Comparison of ENCODE assay signal across 40 mouse cellular contexts in the genomic region with DNA sequence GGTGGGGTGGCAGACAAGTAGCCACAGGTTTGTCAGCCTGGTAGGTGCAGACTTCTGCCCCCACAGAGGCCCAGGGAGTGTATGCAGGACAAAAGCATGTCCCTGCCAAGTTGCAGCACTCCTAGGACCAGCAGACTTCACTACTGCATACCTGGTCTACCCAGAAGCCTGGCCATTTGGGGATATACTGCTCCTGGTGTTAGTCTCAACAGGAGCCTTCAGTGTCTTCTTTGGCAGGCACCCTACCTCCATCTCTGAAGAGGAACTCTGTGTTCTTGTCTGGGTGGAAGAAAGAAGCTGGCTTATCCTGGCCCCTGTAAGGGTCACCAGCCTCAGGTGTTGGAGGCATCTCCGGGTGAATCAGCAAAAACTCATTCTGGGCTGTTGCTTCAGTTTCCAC. TPM values are rescaled to one million over a fixed set of nuclear protein-coding genes. Genes with fewer than 3 reads are reported as not detected.
"Had no signal": no experiment of that assay in that cellular context is flagged by ENCODE, and none has a peak within 500 bp of the region (broad histone marks: within the 10 kb centered on the region; RNA-seq: fewer than 3 reads in every experiment).

No protein-coding gene starts in this region.

- H3K9ac ChIP-seq: heart, embryonic 12.5 days; hindbrain, embryonic 13.5 days; hindbrain, embryonic 15.5 days; kidney, embryonic 15.5 days; limb, embryonic 13.5 days; limb, embryonic 15.5 days; liver, embryonic 12.5 days; liver, embryonic 14.5 days had no signal

- H3K36me3 ChIP-seq: heart, embryonic 12.5 days; hindbrain, embryonic 13.5 days; hindbrain, embryonic 15.5 days; kidney, embryonic 15.5 days; limb, embryonic 13.5 days; limb, embryonic 15.5 days; liver, embryonic 12.5 days had no signal

- H3K27me3 ChIP-seq: heart, embryonic 12.5 days; hindbrain, embryonic 13.5 days; hindbrain, embryonic 15.5 days; kidney, embryonic 15.5 days; limb, embryonic 13.5 days; limb, embryonic 15.5 days had no signal

- H3K4me3 ChIP-seq: heart, embryonic 12.5 days; hindbrain, embryonic 13.5 days; hindbrain, embryonic 15.5 days; kidney, embryonic 15.5 days; limb, embryonic 13.5 days; limb, embryonic 15.5 days; liver, embryonic 12.5 days had no signal

- H3K27ac ChIP-seq: hindbrain, embryonic 13.5 days; hindbrain, embryonic 15.5 days; hindbrain, postnatal 0 days; kidney, embryonic 15.5 days; kidney, postnatal 0 days; limb, embryonic 13.5 days; limb, embryonic 15.5 days; liver, embryonic 12.5 days; liver, embryonic 14.5 days had no signal

- ATAC-seq: hindbrain, postnatal 0 days; intestine, embryonic 16.5 days; liver, embryonic 12.5 days had no signal

- DNase-seq: gastrocnemius, postnatal 14 days; heart, adult 18-20 months; heart, postnatal 10 days; heart, postnatal 36 days; kidney, adult 11 months; kidney, adult 2 months; kidney, adult 9 months; kidney, postnatal 14 days; kidney, postnatal 36 days; layer of hippocampus, adult 9-11 months; layer of hippocampus, postnatal 36 days; left cerebral cortex, postnatal 4 days had no signal

- H3K4me2 ChIP-seq: heart, embryonic 12.5 days; hindbrain, embryonic 13.5 days; hindbrain, embryonic 15.5 days; kidney, embryonic 15.5 days; limb, embryonic 13.5 days; limb, embryonic 15.5 days; liver, embryonic 12.5 days had no signal

- H3K9me3 ChIP-seq: heart, embryonic 12.5 days; hindbrain, embryonic 13.5 days; hindbrain, embryonic 15.5 days; kidney, embryonic 15.5 days; limb, embryonic 13.5 days; limb, embryonic 15.5 days; liver, embryonic 12.5 days had no signal

RNA-seq across cellular contexts. Expression of gene Slc26a1, which starts 40.6 kb away (rescaled TPM):
- total RNA-seq: gastrocnemius, adult 8-10 months; gastrocnemius, postnatal 14 days; heart, adult 18-20 months; heart, postnatal 36 days had no signal
- polyA plus RNA-seq: large intestine, adult 2 months had no signal

RNA-seq across cellular contexts. Expression of gene Rnf212, which starts 58.8 kb away (rescaled TPM):
- total RNA-seq: gastrocnemius, adult 18-20 months; gastrocnemius, adult 8-10 months; gastrocnemius, postnatal 14 days; heart, adult 18-20 months; heart, adult 8-10 months; heart, postnatal 10 days; heart, postnatal 36 days; hematopoietic stem cell, adult 5-6 weeks; hindbrain, postnatal 0 days; layer of hippocampus, adult 18-20 months; layer of hippocampus, adult 8-10 months; layer of hippocampus, postnatal 14 days; layer of hippocampus, postnatal 36 days; left cerebral cortex, adult 18-20 months; left cerebral cortex, adult 8-10 months; left cerebral cortex, postnatal 10 days; left cerebral cortex, postnatal 25 days; left cerebral cortex, postnatal 4 days; liver, adult 2 months had no signal
- polyA plus RNA-seq: gonadal fat pad, adult 2 months; heart, embryonic 14.5 days; heart, embryonic 16.5 days; hindbrain, embryonic 13.5 days; hindbrain, embryonic 15.5 days; hindbrain, postnatal 0 days; intestine, embryonic 14.5 days; kidney, adult 2 months; kidney, embryonic 15.5 days; kidney, postnatal 0 days; limb, embryonic 13.5 days; limb, embryonic 15.5 days; liver, adult 2 months had no signal
